Mouse (Mus musculus) embryonic facial prominence, embryonic 11.5 days (tissue): ENCODE data around the gene Dlgap1. TPM values are rescaled to one million over a fixed set of nuclear protein-coding genes. Genes with fewer than 3 reads are reported as not detected.

Source experiments
- ATAC-seq: fragments of 200-750 bp; cut with Nextera tagmentation; replicated peaks from 2 replicates; pipeline ENCODE4 v1.8.0; 2017; ENCODE audit warnings: low read depth; ENCODE audit not compliant: insufficient number of reproducible peaks, low FRiP score, low TSS enrichment
- DNase-seq: peaks from one replicate; pipeline ENCODE4 v3.0.0-alpha.2; 2015; ENCODE audit warnings: low spot score
- H3K27ac ChIP-seq: fragments of 300-500 bp; sonication (generic); replicated peaks from 2 replicates; pipeline ENCODE4 v1.5.1; 2014; ENCODE audit warnings: mild to moderate bottlenecking, low read depth, low read length, control low read depth
- H3K27me3 ChIP-seq: fragments of 300-500 bp; sonication (generic); 2 replicates; pipeline ENCODE4 v1.6.1; 2014; ENCODE audit warnings: mild to moderate bottlenecking, low read length, moderate library complexity, mixed read lengths; ENCODE audit not compliant: control insufficient read depth, insufficient read depth
- H3K36me3 ChIP-seq: fragments of 300-500 bp; sonication (generic); replicated peaks from 2 replicates; pipeline ENCODE4 v1.6.1; 2014; ENCODE audit warnings: low read depth, mild to moderate bottlenecking, low read length, moderate library complexity, mixed read lengths; ENCODE audit not compliant: control insufficient read depth, insufficient read depth
- H3K4me1 ChIP-seq: fragments of 300-500 bp; sonication (generic); 2 replicates; pipeline ENCODE4 v1.6.1; 2014; ENCODE audit warnings: low read length, mixed read lengths; ENCODE audit not compliant: control insufficient read depth, insufficient read depth
- H3K4me2 ChIP-seq: fragments of 300-500 bp; sonication (generic); 2 replicates; pipeline ENCODE4 v1.6.1; 2014; ENCODE audit warnings: low read depth, mild to moderate bottlenecking, control low read depth, low read length, moderate library complexity
- H3K4me3 ChIP-seq: fragments of 300-500 bp; sonication (generic); 2 replicates; pipeline ENCODE4 v1.5.1; 2014; ENCODE audit warnings: low read depth, low read length, control low read depth
- H3K9ac ChIP-seq: fragments of 300-500 bp; sonication (generic); replicated peaks from 2 replicates; pipeline ENCODE4 v1.6.1; 2014; ENCODE audit warnings: mild to moderate bottlenecking, control low read depth, low read length
- H3K9me3 ChIP-seq: fragments of 300-500 bp; sonication (generic); replicated peaks from 2 replicates; pipeline ENCODE4 v1.6.1; 2016; ENCODE audit warnings: mild to moderate bottlenecking, low read length, inconsistent platforms, mixed read lengths; ENCODE audit not compliant: control insufficient read depth
- WGBS: fragments of 180-500 bp; shearing (Covaris S2); extraction: QIAGEN DNeasy Blood & Tissue Kit; methylation state at CpG from one replicate; pipeline ENCODE4 v1.1.7; 2014; 5-methylcytosine and 5-hydroxymethylcytosine counted together
- polyA plus RNA-seq: library from polyadenylated mRNA; unstranded; fragments of >200 nt; fragmentation: Nextera tagmentation; extraction: Ambion mirVana; gene quantifications from 2 replicates; pipeline ENCODE4 v1.2.1, GENCODE M21; 2014

The Dlgap1 gene
- polyA plus RNA-seq, 1 experiment from 2014 or later = 2.4 TPM

GRCm38 (mm10) chr17:70706976-70707818 is 738.3 kb downstream of the Dlgap1 start:
- H3K27me3 ChIP-seq = no peaks in the 10 kb centered on the region
- peaks cover 3% of the 10 kb centered on the region; the same call in 1 of the 2 replicates for H3K4me1 ChIP-seq
- H3K27ac ChIP-seq = peak overlapping the region; percentile 13; the same call in 1 of the 2 replicates
- no peaks in the 10 kb centered on the region for H3K9me3 ChIP-seq
- peak; percentile 72 for ATAC-seq
- WGBS = 3% methylated on average over 28 of the region's 28 CpGs
- 0 out of 2 replicates have a peak overlapping the region, but pooled peaks have one; percentile 14 for H3K4me3 ChIP-seq
- H3K36me3 ChIP-seq = no peaks in the 10 kb centered on the region
- H3K9ac ChIP-seq = peak overlapping the region; percentile 32
- peak; percentile 93 for DNase-seq
- H3K4me2 ChIP-seq = peak overlapping the region; percentile 53

- H3K4me3 ChIP-seq = no peak overlapping the region
- no peak overlapping the region; the same call in 1 of the 2 replicates for H3K4me2 ChIP-seq
These were observed 738.9 kb downstream of the Dlgap1 start for GRCm38 (mm10) chr17:70707819-70708140.

GRCm38 (mm10) chr17:70709545-70709944 is 740.7 kb downstream of the Dlgap1 start:
- Histone ChIP-seq H3K36me3 (no peaks in the 10 kb centered on the region), H3K9me3 (no peaks in the 10 kb centered on the region), H3K4me1 (peaks cover 3% of the 10 kb centered on the region; the same call in 1 of the 2 replicates), H3K4me2 (no peak overlapping the region), H3K9ac (no peak overlapping the region), H3K4me3 (no peak overlapping the region), H3K27me3 (no peaks in the 10 kb centered on the region), H3K27ac (no peak overlapping the region)
- no peak for DNase-seq
- ATAC-seq = no peak
- WGBS = 79% methylated on average over 5 of the region's 5 CpGs

More at GRCm38 (mm10) chr17:70707819-70708140, 738.9 kb downstream of the Dlgap1 start:
- Histone ChIP-seq H3K27ac (no peak overlapping the region), H3K4me1 (peaks cover 3% of the 10 kb centered on the region; the same call in 1 of the 2 replicates), H3K36me3 (no peaks in the 10 kb centered on the region), H3K27me3 (no peaks in the 10 kb centered on the region), H3K9ac (no peak overlapping the region), H3K9me3 (no peaks in the 10 kb centered on the region)
- 37% methylated on average over 6 of the region's 6 CpGs for WGBS
- ATAC-seq = peak; percentile 25; the same call in 1 of the 2 replicates
- DNase-seq = no peak

- Histone ChIP-seq H3K9me3 (no peaks in the 10 kb centered on the region), H3K36me3 (no peaks in the 10 kb centered on the region), H3K4me1 (no peaks in the 10 kb centered on the region), H3K4me2 (no peak overlapping the region), H3K27me3 (no peaks in the 10 kb centered on the region), H3K27ac (no peak overlapping the region), H3K9ac (no peak overlapping the region), H3K4me3 (no peak overlapping the region)
- 46% methylated on average over 10 of the region's 10 CpGs for whole genome bisulfite sequencing
- ATAC-seq = no peak
- no peak for DNase-seq
These were observed 744.6 kb downstream of the Dlgap1 start for GRCm38 (mm10) chr17:70713470-70713869.

- Histone ChIP-seq H3K9me3 (no peaks in the 10 kb centered on the region), H3K27ac (no peak overlapping the region), H3K4me1 (no peaks in the 10 kb centered on the region), H3K27me3 (no peaks in the 10 kb centered on the region), H3K36me3 (no peaks in the 10 kb centered on the region), H3K9ac (no peak overlapping the region), H3K4me3 (no peak overlapping the region), H3K4me2 (no peak overlapping the region)
- 72% methylated on average over 11 of the region's 11 CpGs for WGBS
- ATAC-seq (no peak), DNase-seq (no peak)
These were observed 750.9 kb downstream of the Dlgap1 start for GRCm38 (mm10) chr17:70719684-70720324.

DNA sequence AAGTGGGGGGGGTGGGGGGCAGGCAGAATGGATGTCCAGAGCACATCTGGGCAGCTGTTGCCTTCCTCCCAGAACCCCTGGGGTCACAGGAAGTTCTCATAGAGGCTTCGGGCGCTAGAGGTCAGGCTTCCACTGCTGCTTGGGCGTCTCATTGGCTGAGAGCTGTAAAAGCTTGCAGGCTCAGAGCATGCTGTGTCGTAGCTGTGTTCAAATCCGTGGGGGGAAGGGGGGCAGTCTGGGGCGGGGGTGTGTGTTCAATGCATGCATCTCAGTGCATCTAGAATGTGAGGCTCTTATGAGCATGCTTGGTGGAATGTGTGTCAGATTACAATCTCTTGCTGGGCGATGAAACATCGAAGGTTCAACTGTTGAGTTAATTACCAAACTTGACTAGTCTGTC is 751.9 kb downstream of the Dlgap1 start:
- no peak overlapping the region for H3K27ac ChIP-seq

DNA sequence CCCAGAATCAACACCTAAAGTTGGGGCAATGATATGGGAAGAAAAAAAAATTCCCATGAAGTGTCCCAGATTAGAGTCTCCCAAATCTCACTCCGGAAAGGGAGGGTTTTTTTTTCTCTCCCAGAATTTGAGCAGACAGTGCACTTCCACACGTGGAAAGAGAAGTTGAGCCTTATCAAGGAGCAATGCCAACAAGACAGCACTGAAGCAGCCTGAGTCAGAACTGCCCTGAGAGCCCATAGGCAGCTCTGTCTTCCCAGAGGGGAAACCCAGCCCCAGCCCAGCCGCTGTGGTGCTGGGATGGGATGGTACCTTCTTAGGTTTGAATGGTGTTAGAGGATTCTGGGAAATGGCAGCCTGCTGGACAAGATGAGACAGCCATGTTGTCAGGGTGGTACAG is 753.3 kb downstream of the Dlgap1 start:
- no peak for ATAC-seq
- Histone ChIP-seq H3K36me3 (no peaks in the 10 kb centered on the region), H3K9me3 (no peaks in the 10 kb centered on the region), H3K27ac (no peak overlapping the region), H3K4me2 (no peak overlapping the region), H3K27me3 (no peaks in the 10 kb centered on the region), H3K4me3 (no peak overlapping the region), H3K9ac (no peak overlapping the region), H3K4me1 (no peaks in the 10 kb centered on the region)
- DNase-seq = no peak
- 75% methylated on average over 3 of the region's 3 CpGs for WGBS

More for the DNA sequence above, 751.9 kb downstream of the Dlgap1 start:
- Histone ChIP-seq H3K4me2 (peak overlapping the region; percentile 7; the same call in 1 of the 2 replicates), H3K9ac (no peak overlapping the region), H3K4me3 (no peak overlapping the region), H3K9me3 (no peaks in the 10 kb centered on the region), H3K4me1 (no peaks in the 10 kb centered on the region), H3K27me3 (no peaks in the 10 kb centered on the region), H3K36me3 (no peaks in the 10 kb centered on the region)
- peak; percentile 74 for ATAC-seq
- peak; percentile 77 for DNase-seq
- 13% methylated on average over 8 of the region's 8 CpGs for WGBS
